Mouse (Mus musculus) embryonic stem cell, embryonic (primary cell): ENCODE data around the gene Phldb2.

Experiments
- CTCF ChIA-PET, 4 experiments: fragments of 300-600 bp in 2 of 4; fragments of 350-600 bp in 2 of 4; sonication (Branson Sonifier 250); formaldehyde crosslinking; loops; one replicate each; lab custom pipeline; 2022; ENCODE audit warnings: inconsistent platforms in 2 of 4; lab: Charles Lee
- POLR2A ChIA-PET, 4 experiments: fragments of 300-600 bp in 2 of 4; fragments of 350-600 bp in 2 of 4; sonication (Branson Sonifier 250); formaldehyde crosslinking; loops; one replicate each; lab custom pipeline; 2022; ENCODE audit warnings: antibody characterized with exemption in 4 of 4, inconsistent platforms in 1 of 4; lab: Charles Lee

Gene Phldb2

DNA sequence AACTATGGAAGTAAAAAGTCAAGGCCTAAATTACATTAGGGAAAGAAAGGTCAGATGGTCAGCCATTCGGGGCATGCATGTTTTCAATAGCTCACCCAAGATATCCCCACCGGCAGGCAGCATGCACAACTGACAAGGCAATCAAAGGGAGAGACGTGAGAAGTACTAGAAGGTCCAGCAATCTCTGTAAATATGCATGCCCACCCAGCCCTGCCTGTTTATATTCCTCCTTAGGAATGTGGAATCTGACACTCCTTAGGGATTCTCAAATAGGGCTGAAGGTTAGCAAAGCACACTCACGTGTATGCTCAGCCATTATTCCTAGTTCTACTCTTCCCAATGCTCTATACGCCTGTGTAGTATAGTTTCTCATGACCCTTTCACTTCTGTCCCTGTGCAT, 9.7 kb upstream of the Phldb2 start:
- CTCF ChIA-PET: no interaction called here
- POLR2A ChIA-PET: no interaction called here

DNA sequence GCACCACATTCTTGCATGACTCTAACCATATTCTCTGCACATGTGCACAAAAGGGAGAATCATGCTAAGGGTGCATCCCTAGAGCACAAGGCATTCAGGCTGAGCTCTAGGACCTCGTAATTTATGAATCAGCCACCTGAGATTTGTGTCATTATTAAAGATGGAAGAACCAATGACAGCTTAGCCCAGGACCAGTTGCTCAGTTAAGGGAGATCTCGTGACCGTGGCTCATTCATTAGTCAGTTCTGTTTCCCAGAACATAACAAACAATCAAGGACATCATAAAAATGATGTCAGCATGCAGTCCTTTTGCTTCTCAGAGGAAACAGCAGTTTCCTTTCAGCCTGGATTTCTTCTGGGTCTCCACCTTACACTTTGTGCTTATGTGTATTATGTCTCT, 7.6 kb upstream of the Phldb2 start:
- POLR2A ChIA-PET: interaction anchor here in 1 of 4 experiments (0.7 kb wide), 1 partner anchor 126 kb away, joined by 4 read pairs; no protein-coding TSS in a partner anchor
- CTCF ChIA-PET: no interaction called here

DNA sequence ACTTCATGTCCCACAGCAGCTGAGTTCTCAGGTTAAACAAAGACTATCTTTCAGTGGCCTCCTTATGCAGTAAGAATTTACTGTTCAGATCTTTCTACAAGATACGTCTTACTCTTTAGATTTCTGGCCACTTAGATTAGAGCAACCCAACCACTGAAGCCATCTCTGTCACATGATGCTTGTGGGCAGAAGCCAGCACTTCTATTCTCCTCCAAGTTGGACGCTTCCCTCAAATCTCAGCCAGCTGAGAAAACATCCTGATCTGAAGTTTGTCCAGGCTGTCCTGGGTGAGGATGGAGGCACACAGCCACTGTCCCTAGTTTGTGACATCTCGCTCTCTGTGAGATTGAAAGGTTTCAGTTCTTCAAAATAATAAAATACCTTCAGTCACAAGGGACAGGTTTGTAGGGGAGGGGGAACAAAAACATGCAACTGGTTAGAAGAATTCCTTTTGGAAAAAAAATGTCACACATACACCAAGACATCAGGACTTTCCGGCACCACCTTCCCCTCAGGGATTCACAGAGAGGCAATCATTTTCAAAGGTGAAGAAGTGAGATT, 3.1 kb upstream of the Phldb2 start:
- CTCF ChIA-PET: no interaction called here
- POLR2A ChIA-PET: no interaction called here

DNA sequence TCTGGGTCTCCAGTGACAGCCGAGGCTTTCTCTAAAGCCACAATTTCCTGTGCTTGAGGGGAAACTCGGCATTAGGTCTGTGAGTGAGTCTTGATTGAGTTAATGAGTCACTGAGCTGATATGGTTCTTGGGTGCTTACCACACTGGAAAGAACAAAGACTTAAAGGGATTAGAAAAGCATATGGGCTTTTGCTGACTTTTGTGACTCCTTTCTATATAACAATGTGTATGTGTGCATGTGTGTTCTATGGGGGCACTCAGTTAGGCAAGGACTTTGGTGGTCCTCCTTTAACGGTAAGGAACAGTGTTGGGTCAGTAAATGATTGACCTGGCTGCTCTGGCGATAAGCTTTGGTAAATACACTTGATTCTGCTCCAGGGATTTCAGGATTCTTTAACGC, 897 bp downstream of the Phldb2 start:
- ChIA-PET CTCF (interaction anchor here in 1 of 4 experiments (1.2 kb wide), 1 partner anchor 15 kb away, joined by 5 read pairs; no protein-coding TSS in a partner anchor), POLR2A (no interaction called here)

DNA sequence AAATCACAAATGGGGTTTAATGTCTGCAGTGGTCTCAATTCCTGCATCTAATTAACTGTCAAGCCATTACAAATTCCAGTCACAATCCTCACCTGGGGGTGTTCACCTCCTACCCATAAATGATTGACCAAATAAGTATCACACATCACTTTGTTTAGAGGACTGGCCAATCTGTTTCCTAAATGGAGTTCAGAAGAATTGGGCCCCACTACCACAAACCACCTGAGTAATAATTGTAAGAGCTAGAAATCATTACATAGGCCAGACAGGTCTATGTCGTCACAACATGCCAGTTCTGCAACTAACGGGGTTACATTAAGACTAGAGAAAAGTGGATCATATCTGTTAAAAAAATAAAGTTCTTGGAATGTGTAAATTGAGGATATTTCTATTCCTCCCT, 1.4 kb downstream of the Phldb2 start:
- ChIA-PET POLR2A (interaction anchor here in 1 of 4 experiments (0.7 kb wide), 1 partner anchor 90 kb away, joined by 3 read pairs; no protein-coding TSS in a partner anchor), CTCF (interaction anchor here in 1 of 4 experiments (1.2 kb wide), 1 partner anchor 15 kb away, joined by 5 read pairs; no protein-coding TSS in a partner anchor)

DNA sequence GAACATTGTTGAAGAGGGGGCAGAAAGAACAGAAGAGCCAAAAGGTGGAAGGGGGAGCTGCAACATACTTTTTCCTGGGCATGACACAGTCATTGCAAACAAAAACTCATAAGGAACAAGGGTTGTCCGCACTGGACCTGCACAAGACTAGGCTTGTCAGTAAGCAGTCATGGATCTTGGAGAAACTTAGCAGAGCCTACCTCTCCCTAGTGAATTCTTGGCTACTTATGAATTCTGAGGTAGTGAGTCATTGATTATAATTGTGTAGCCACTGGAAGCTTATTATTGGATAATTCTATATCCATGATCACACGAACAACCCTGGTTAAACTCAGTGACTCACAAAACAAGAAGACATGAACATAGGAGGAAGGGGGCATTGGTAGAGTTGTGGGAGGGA, 7.1 kb downstream of the Phldb2 start:
- ChIA-PET POLR2A (no interaction called here), CTCF (no interaction called here)

DNA sequence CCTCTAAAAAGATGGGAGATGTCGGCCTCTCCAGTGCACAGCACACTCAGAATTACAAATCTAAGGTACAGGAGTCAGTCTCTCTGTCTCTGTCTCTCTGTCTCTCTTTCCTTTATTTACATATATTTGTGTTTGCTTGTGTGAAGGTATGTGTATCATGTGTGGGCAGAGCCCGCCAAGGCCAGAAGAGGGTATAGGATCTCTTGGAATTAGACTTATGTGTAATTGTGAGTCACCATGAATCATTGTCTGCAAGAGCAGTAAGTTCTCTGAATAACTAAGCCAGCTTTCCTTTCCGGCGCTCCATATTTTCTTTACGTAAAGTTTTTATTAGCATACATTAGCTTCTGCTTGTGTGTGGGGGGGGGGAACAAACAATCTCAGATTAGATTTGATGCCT, 7.7 kb downstream of the Phldb2 start:
- ChIA-PET CTCF (no interaction called here), POLR2A (interaction anchor here in 1 of 4 experiments (0.6 kb wide), 1 partner anchor 179 kb away, joined by 4 read pairs; no protein-coding TSS in a partner anchor)

DNA sequence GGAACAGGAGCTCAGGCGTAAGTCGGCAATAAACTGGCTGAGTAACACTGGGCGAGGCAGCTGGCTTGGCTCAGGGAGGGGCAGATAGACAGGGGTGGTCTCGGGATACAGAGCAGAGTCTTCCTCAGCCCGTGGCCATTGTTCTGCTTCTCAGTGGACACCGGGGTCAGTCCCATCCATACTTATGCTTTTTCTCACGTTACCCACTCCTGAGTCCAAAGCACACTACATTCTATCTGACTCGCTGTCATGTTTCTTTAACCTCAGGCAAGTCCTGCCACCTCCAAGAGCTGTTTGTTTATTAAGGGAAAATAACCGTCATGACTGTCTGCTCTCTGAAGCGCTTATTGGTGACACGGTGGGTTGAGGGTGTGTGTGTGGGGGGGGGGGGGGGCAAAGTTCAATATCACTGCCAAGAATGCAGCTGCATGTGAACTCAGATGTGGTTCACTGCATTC, 8.2 kb downstream of the Phldb2 start:
- POLR2A ChIA-PET: interaction anchor here in 1 of 4 experiments (0.6 kb wide), 1 partner anchor 178 kb away, joined by 4 read pairs; no protein-coding TSS in a partner anchor
- CTCF ChIA-PET: no interaction called here

DNA sequence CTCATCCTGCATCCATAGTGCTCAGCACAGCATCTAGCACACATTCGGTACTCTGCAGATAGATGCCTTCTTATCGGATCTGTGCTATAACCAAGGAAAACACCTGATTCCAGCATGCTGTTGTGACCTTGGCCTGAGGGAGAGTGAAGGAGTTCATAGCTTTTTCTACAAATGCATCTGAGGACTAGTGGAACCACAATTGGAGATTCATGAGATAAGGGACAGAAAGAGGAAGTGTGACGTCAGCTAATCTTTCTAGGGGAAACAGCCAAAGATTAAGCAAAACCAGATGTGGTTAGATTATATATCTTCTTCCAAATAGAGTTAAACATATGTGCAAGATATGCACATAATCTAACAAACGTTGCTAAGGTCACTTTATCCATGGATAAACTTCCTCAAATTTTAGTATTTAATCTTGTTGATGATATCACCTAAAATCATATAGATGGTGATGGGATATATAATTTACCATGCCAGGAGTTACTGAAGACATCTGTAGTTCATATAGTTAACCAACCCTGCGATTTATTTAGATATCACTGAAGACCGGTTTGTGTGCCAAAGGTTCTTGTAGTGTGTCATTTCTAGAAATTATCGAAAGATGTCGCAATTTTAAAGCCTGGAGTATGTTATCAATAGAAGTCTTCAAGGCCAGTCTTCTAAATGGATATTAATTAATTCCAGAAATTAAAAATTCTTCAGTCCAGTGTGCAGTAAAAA, 11.1 kb downstream of the Phldb2 start:
- ChIA-PET POLR2A (interaction anchor here in 2 of 4 experiments (0.6 kb wide), 2 partner anchors 503 to 572 kb away, joined by 3 read pairs; no protein-coding TSS in a partner anchor), CTCF (no interaction called here)

DNA sequence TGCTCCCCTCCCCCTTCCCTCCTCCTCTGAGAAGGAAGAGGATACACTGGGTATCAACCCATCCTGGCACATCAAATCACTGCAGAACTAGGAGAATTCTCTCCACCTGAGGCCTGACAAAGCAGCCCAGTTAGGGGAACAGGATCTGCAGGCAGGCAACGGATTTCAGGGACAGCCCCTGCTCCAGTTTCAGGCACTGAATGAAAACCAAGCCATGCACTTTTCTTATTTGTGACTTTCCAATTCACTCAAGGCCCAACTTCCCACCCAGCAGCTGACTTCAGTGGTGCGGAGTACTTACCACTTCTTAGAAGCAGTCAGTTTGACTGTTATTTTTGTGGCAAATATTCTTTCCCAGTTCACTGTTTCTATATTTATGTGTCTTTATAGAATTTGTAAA, 12.7 kb downstream of the Phldb2 start:
- POLR2A ChIA-PET: no interaction called here
- CTCF ChIA-PET: no interaction called here

DNA sequence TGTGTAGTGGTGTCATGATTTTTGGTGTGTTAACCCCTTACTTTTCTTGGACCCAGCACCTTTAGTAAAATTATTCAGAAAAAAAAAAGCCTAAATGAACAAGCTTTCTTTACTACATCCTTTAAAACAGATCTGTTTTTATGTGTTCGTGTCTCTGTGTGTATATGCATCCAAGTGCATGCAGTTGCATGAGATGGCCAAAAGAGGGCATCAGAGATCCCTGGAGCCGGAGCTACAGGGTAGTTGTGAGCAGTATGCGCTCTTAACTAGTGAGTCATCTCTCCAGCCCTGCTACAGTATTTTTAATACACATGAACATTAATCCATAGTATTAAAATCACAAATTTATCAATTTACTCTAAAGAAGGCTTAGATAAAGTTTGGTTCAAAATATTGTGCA, 14.0 kb downstream of the Phldb2 start:
- CTCF ChIA-PET: interaction anchor here (0.6 to 1.3 kb wide), 6 partner anchors 28 to 631 kb away, joined by 3 to 4 read pairs (median 4); no protein-coding TSS in a partner anchor
- POLR2A ChIA-PET: interaction anchor here in 1 of 4 experiments (0.7 kb wide), 1 partner anchor 16 kb away, joined by 3 read pairs; no protein-coding TSS in a partner anchor

DNA sequence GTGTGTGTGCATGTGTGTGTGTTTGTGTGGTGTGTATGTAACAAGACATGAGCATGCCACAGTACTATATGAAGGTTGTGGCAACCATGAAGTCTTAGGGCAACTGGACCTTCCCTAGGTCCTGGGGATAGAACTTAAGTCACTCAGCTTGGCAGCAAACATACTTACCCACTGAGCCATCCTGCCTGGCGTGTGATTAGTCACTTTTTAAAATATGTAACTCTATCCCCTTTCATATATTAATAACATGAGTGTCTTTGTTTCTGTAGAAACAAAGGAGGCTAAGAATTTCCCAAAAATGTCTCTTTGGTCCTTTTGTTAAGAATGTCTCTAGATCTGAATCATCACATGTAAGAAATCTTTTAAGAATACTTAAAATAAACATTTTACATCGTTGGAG, 16.0 kb downstream of the Phldb2 start:
- ChIA-PET CTCF (no interaction called here), POLR2A (interaction anchor here in 1 of 4 experiments (0.6 kb wide), 1 partner anchor 208 kb away, joined by 3 read pairs; no protein-coding TSS in a partner anchor)

DNA sequence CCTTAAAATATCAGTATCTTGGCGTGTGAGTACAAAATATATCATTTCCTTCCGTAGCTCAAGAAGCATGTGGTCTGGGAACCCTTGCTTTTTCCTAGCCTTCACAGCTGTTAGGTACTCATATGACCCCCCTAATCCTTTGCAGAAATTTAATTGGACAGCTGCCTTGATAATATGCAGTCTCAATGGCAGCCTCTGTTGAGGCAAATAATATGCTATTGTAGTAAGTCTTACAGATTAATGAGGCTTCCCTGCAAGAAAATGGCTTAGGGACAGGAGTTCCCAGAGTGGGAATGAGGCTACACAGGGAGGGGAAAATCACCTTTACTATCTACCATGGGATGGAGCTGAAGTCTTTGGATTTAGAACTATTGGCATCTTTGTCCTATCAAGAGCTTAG, 16.9 kb downstream of the Phldb2 start:
- POLR2A ChIA-PET: interaction anchor here in 1 of 4 experiments (0.6 kb wide), 1 partner anchor 30 kb away, joined by 3 read pairs; no protein-coding TSS in a partner anchor
- CTCF ChIA-PET: interaction anchor here in 1 of 4 experiments (0.6 kb wide), 1 partner anchor 71 kb away, joined by 3 read pairs; no protein-coding TSS in a partner anchor

DNA sequence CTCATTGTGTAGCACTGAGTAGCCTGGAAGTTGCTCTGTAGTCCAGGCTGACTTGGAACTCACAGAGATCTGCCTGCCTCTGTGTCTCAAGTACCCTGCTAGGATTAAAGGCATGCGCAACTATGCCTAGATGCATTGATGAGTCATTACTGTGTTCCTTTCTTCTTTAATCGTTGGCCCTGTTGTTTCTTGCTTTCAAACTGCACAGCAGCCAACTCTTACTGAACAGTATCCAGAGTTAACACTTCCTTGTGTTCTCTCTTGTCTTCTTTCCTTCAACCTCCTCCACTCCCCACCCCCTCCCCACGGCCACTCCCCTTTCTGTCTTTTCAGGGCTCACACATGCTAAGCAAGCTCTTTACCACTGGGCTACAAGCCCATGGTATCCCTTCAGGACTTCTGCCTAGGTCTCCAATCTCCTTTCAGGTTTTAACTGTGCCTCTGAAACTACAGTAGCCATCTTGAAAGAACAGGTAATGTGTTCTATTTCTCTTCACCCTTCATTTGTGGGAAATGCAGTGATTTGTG, 17.4 kb downstream of the Phldb2 start:
- ChIA-PET CTCF (interaction anchor here in 1 of 4 experiments (0.6 kb wide), 1 partner anchor 71 kb away, joined by 3 read pairs; no protein-coding TSS in a partner anchor), POLR2A (interaction anchor here in 1 of 4 experiments (0.6 kb wide), 1 partner anchor 31 kb away, joined by 3 read pairs; no protein-coding TSS in a partner anchor)

DNA sequence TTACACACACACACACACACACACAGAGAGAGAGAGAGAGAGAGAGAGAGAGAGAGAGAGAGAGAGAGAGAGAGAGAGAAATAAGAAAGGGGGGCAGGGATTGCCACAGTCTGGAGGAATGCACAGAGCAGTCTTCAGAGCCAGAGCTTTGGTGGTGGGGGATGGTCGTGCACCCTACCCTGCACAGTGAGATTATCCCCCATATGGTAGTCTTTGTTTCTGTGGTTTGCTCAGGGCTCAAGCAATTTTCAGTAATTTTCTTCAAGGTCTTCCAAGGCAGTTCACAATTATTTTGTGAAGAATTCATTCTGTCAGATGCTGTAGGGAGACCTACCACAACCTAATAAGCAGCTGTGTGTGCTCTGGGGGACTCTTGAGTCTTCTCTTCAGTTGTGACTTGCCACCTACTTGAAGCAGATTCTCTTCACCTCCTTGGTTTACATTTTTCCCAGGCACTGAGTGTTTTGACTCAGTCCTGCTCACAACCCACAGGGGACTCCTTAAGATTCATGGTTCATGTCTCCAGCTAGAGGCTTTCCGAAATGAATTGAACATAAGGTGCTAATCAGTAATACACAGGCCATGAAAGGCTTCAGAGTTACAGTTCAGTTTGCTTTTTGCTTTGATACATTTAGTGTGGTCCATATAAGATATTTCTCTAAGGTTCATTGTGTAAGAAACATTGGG, 18.5 kb downstream of the Phldb2 start:
- ChIA-PET POLR2A (no interaction called here), CTCF (interaction anchor here in 1 of 4 experiments (0.6 kb wide), 1 partner anchor 55 kb away, joined by 3 read pairs; no protein-coding TSS in a partner anchor)

DNA sequence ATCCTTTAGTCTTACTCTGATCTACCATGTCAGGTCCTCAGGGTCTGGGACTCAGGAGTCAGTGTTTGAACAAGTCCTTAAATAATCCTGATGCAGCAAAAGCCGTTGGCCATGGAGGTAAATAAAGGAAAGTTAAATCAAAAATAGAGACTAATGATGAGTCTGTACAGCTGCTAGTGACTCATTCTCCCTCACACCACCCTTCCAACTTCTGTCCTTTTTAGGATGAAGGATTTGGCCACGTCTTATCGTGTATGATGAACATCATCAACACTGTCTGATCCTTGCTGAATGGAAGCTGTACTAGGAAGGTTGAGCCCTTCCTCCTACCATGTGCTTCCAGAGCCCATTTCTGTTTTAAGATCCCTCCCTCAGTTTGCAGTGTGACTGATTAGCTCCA, 23.1 kb downstream of the Phldb2 start:
- ChIA-PET CTCF (interaction anchor here in 2 of 4 experiments (0.5 to 0.8 kb wide), 2 partner anchors 37 to 61 kb away, joined by 3 read pairs; no protein-coding TSS in a partner anchor), POLR2A (interaction anchor here in 1 of 4 experiments (1.2 kb wide), 1 partner anchor 188 kb away, joined by 3 read pairs; the partner anchor contains the start of gene Abhd10)

DNA sequence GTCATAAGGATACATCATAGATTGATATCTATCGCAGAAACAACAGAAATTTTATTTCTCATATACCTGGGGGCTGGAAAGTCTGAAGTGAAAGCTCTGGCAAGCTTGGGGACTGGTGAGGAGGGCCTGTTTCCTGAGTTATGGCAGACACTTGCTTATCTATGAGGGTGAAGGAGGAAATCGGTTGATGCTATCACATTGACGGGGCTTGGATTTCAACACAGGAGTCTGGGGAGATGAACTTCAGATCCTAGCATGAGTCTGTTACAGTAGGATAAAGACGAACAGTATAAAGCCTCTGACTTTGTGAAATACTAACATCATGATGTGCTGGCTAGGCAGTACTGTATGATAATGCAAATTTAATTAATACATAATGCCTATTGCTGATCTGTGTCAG, 25.3 kb downstream of the Phldb2 start:
- CTCF ChIA-PET: no interaction called here
- POLR2A ChIA-PET: no interaction called here

DNA sequence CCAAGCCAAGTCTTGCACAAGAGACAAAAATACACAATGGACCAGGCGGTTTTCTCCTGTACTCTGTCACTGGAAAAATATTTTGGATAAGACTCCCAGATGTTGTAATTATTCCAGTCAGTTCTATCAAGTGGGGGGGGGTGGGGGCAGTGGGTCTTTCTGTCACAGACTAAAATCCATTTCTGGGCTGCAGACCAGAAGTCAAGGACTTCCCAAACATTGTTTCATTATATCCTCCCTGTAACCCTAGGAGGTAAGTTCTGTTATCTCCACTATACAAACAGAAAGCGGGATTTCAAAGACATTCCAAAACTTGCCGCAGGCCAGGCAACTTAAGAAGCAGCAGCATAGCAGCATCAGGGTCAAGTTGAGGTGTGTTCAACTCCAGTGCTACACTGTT, 25.8 kb downstream of the Phldb2 start:
- POLR2A ChIA-PET: no interaction called here
- CTCF ChIA-PET: no interaction called here

DNA sequence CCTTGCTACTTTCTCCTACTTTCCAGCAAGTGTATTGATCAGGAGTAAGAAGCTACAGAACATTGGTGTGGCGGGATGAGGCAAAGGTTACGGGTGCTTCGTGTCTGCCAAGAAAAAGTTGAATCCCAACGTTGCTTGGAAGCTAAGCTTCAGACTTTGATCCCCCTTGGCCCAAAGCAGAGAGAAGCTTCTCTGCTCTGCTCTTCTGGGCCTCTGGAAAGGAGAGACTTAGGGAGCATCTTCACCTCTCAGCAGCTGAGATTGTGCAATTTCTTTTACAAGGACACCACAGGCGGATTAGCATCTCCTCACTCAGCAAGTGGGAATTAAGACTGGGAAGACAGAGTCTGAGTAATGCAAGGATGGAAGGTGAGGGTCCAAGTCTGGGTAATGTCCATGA, 26.5 kb downstream of the Phldb2 start:
- ChIA-PET POLR2A (interaction anchor here in 1 of 4 experiments (1.0 kb wide), 1 partner anchor 257 kb away, joined by 4 read pairs; no protein-coding TSS in a partner anchor), CTCF (no interaction called here)
